Mouse (Mus musculus) kidney, embryonic 14.5 days (tissue): ENCODE results near the gene Zdhhc23. TPM values are rescaled to one million over a fixed set of nuclear protein-coding genes. Genes with fewer than 3 reads are reported as not detected.

Experiments
- ATAC-seq: fragments of 200-750 bp; cut with Nextera tagmentation; 2 replicates; pipeline ENCODE4 v1.8.0; 2017; ENCODE audit warnings: moderate number of reproducible peaks, mild to moderate bottlenecking, moderate TSS enrichment, moderate library complexity; ENCODE audit not compliant: low FRiP score, low TSS enrichment
- H3K27ac ChIP-seq: fragments of 300-500 bp; sonication (generic); 2 replicates; pipeline ENCODE4 v1.5.1; 2014; ENCODE audit warnings: low read depth, mild to moderate bottlenecking, low read length, moderate library complexity, mixed read lengths
- H3K27me3 ChIP-seq: fragments of 300-500 bp; sonication (generic); 2 replicates; pipeline ENCODE4 v1.6.1; 2014; ENCODE audit warnings: mild to moderate bottlenecking, low read length; ENCODE audit not compliant: control insufficient read depth, insufficient read depth
- H3K36me3 ChIP-seq: fragments of 300-500 bp; sonication (generic); 2 replicates; pipeline ENCODE4 v1.6.1; 2014; ENCODE audit warnings: low read length, mixed read lengths; ENCODE audit not compliant: control insufficient read depth, insufficient read depth
- H3K4me1 ChIP-seq: fragments of 300-500 bp; sonication (generic); 2 replicates; pipeline ENCODE4 v1.6.1; 2014; ENCODE audit warnings: low read length, mixed read lengths; ENCODE audit not compliant: control insufficient read depth, insufficient read depth
- H3K4me2 ChIP-seq: fragments of 300-500 bp; sonication (generic); replicated peaks from 2 replicates; pipeline ENCODE4 v1.6.1; 2014; ENCODE audit warnings: low read depth, mild to moderate bottlenecking, low read length
- H3K4me3 ChIP-seq: fragments of 300-500 bp; sonication (generic); 2 replicates; pipeline ENCODE4 v1.5.1; 2014; ENCODE audit warnings: mild to moderate bottlenecking, low read length
- H3K9ac ChIP-seq: fragments of 300-500 bp; sonication (generic); 2 replicates; pipeline ENCODE4 v1.6.1; 2014; ENCODE audit warnings: low read depth, mild to moderate bottlenecking, low read length, moderate library complexity
- H3K9me3 ChIP-seq: fragments of 300-500 bp; sonication (generic); 2 replicates; pipeline ENCODE4 v1.6.1; 2016; ENCODE audit warnings: low read length; ENCODE audit not compliant: control insufficient read depth
- WGBS: fragments of 180-500 bp; shearing (Covaris S2); extraction: QIAGEN DNeasy Blood & Tissue Kit; methylation state at CpG from one replicate; pipeline ENCODE4 v1.1.7; 2014; 5-methylcytosine and 5-hydroxymethylcytosine counted together
- polyA plus RNA-seq: library from polyadenylated mRNA; unstranded; fragments of >200 nt; fragmentation: Nextera tagmentation; extraction: Ambion mirVana; gene quantifications from 2 replicates; pipeline ENCODE4 v1.2.1, GENCODE M21; 2014

Gene Zdhhc23
- polyA plus RNA-seq, 1 experiment from 2014 or later: 1.6 TPM

- Histone ChIP-seq H3K4me3 (no peak overlapping the region), H3K4me2 (no peak overlapping the region), H3K36me3 (peaks cover 6% of the 10 kb centered on the region; the same call in 1 of the 2 replicates), H3K27me3 (no peaks in the 10 kb centered on the region), H3K9ac (no peak overlapping the region), H3K9me3 (no peaks in the 10 kb centered on the region), H3K27ac (no peak overlapping the region), H3K4me1 (no peaks in the 10 kb centered on the region)
- no peak for ATAC-seq
- WGBS: 63% methylated on average over 6 of the region's 6 CpGs
Observed at GRCm38 (mm10) chr16:43954913-43955312, 24.7 kb downstream of the Zdhhc23 start.

GRCm38 (mm10) chr16:43951591-43951990 lies 28.0 kb downstream of the Zdhhc23 start:
- no peaks in the 10 kb centered on the region for H3K9me3 ChIP-seq
- H3K4me3 ChIP-seq: no peak overlapping the region
- no peak overlapping the region for H3K4me2 ChIP-seq
- ATAC-seq: no peak
- 81% methylated on average over 4 of the region's 4 CpGs for WGBS
- H3K27me3 ChIP-seq: no peaks in the 10 kb centered on the region
- H3K4me1 ChIP-seq: no peaks in the 10 kb centered on the region
- H3K9ac ChIP-seq: no peak overlapping the region
- H3K27ac ChIP-seq: no peak overlapping the region
- H3K36me3 ChIP-seq: no peaks in the 10 kb centered on the region

- Histone ChIP-seq H3K4me3 (no peak overlapping the region), H3K9me3 (no peaks in the 10 kb centered on the region), H3K36me3 (no peaks in the 10 kb centered on the region), H3K4me1 (no peaks in the 10 kb centered on the region), H3K27me3 (no peaks in the 10 kb centered on the region), H3K27ac (no peak overlapping the region), H3K9ac (no peak overlapping the region), H3K4me2 (no peak overlapping the region)
- 79% methylated on average over 3 of the region's 3 CpGs for WGBS
- ATAC-seq: no peak
Observed at GRCm38 (mm10) chr16:43945869-43946268, 33.7 kb downstream of the Zdhhc23 start.

- Histone ChIP-seq H3K9me3 (no peaks in the 10 kb centered on the region), H3K27me3 (no peaks in the 10 kb centered on the region), H3K4me3 (no peak overlapping the region), H3K9ac (no peak overlapping the region), H3K36me3 (no peaks in the 10 kb centered on the region), H3K27ac (no peak overlapping the region), H3K4me2 (no peak overlapping the region), H3K4me1 (no peaks in the 10 kb centered on the region)
- no peak for ATAC-seq
- WGBS: 90% methylated on average over 3 of the region's 3 CpGs
Observed at GRCm38 (mm10) chr16:43945351-43945750, 34.2 kb downstream of the Zdhhc23 start.

- H3K27me3 ChIP-seq: no peaks in the 10 kb centered on the region
- no peak overlapping the region for H3K9ac ChIP-seq
- no peaks in the 10 kb centered on the region for H3K4me1 ChIP-seq
- no peaks in the 10 kb centered on the region for H3K36me3 ChIP-seq
- no peak overlapping the region for H3K4me2 ChIP-seq
- H3K27ac ChIP-seq: no peak overlapping the region
- no peak overlapping the region for H3K4me3 ChIP-seq
- 89% methylated on average over 4 of the region's 4 CpGs for WGBS
- H3K9me3 ChIP-seq: no peaks in the 10 kb centered on the region
- ATAC-seq: no peak
Observed at GRCm38 (mm10) chr16:43940846-43941245, 38.7 kb downstream of the Zdhhc23 start.

- no peak overlapping the region for H3K4me2 ChIP-seq
- no peaks in the 10 kb centered on the region for H3K27me3 ChIP-seq
- H3K4me1 ChIP-seq: 0 out of 2 replicates have a peak, but pooled peaks cover 6% of the 10 kb centered on the region
- H3K9me3 ChIP-seq: no peaks in the 10 kb centered on the region
- no peak for ATAC-seq
- no peak overlapping the region for H3K4me3 ChIP-seq
- WGBS: 76% methylated on average over 3 of the region's 3 CpGs
- H3K9ac ChIP-seq: no peak overlapping the region
- no peak overlapping the region for H3K27ac ChIP-seq
- no peaks in the 10 kb centered on the region for H3K36me3 ChIP-seq
Observed at GRCm38 (mm10) chr16:43935892-43936291, 43.7 kb downstream of the Zdhhc23 start.

GRCm38 (mm10) chr16:43935367-43935766 lies 44.2 kb downstream of the Zdhhc23 start:
- Histone ChIP-seq H3K9me3 (no peaks in the 10 kb centered on the region), H3K27ac (no peak overlapping the region), H3K4me3 (no peak overlapping the region), H3K4me1 (0 out of 2 replicates have a peak, but pooled peaks cover 6% of the 10 kb centered on the region), H3K27me3 (no peaks in the 10 kb centered on the region), H3K9ac (no peak overlapping the region), H3K4me2 (no peak overlapping the region), H3K36me3 (no peaks in the 10 kb centered on the region)
- WGBS: 71% methylated on average over 3 of the region's 3 CpGs
- no peak for ATAC-seq

- Histone ChIP-seq H3K9ac (no peak overlapping the region), H3K4me2 (no peak overlapping the region), H3K4me3 (no peak overlapping the region), H3K9me3 (no peaks in the 10 kb centered on the region), H3K27ac (no peak overlapping the region), H3K36me3 (no peaks in the 10 kb centered on the region), H3K4me1 (0 out of 2 replicates have a peak, but pooled peaks cover 6% of the 10 kb centered on the region), H3K27me3 (no peaks in the 10 kb centered on the region)
- 89% methylated on average over 8 of the region's 8 CpGs for WGBS
- ATAC-seq: no peak
Observed at GRCm38 (mm10) chr16:43934856-43935255, 44.7 kb downstream of the Zdhhc23 start.

- Histone ChIP-seq H3K27ac (no peak overlapping the region), H3K36me3 (no peaks in the 10 kb centered on the region), H3K4me3 (no peak overlapping the region), H3K4me1 (0 out of 2 replicates have a peak, but pooled peaks cover 6% of the 10 kb centered on the region), H3K27me3 (no peaks in the 10 kb centered on the region), H3K9ac (no peak overlapping the region), H3K9me3 (no peaks in the 10 kb centered on the region), H3K4me2 (no peak overlapping the region)
- WGBS: 86% methylated on average over 6 of the region's 6 CpGs
- no peak for ATAC-seq
Observed at GRCm38 (mm10) chr16:43933041-43933440, 46.5 kb downstream of the Zdhhc23 start.
